Mouse (Mus musculus): ENCODE data around the gene Vmn2r53.
"Not testable (repeated sequence)": the region's sequence is repeated elsewhere in the genome, so short reads cannot be mapped to it uniquely, and the experiment has no call there.

Vmn2r53 gene

DNA sequence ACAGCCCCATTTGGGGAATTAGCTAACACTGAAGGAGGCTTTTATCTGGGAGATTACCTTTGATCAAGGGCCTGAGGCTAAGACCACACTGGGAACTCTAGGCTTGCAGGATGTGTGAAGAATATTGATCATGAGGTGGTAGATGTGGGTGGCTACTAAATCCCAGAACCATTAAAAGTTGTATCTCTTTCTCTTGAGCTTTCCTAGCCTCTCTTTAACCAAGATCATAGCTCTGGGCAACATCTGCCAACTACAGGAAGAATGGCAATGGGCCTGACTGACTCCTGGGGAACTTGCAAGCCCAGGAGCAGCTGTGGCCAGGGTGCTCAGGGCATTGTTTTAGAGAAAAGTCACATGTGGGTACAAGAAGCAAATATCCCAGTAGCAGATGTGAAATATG lies at the start of gene Vmn2r53:
Gene Vmn2r53, minus strand, starts transcription at position 101 of the 400 bp plus-strand sequence.
- no peak for DNase-seq (ENCODE audit: low read depth, low spot score)

GRCm38 (mm10) chr7:12640219-12640618 lies 31.6 kb upstream of the Vmn2r53 start, which contains the start of gene Vmn2r54:
Gene Vmn2r54, minus strand, starts transcription at chr7:12640319.
- not testable (repeated sequence) for DNase-seq (ENCODE audit: low read depth, low spot score)
